Mouse (Mus musculus): Measurements from ENCODE around the gene Cyp11a1. TPM values are rescaled to one million over a fixed set of nuclear protein-coding genes. Genes with fewer than 3 reads are reported as not detected.

Gene Cyp11a1
- 0.12 TPM in 1 of 2 replicates, not detected in the other for polyA plus RNA-seq (2014; fragmentation: Nextera tagmentation; extraction: Ambion mirVana)

GRCm38 (mm10) chr9:58005753-58006461 lies at the start of gene Cyp11a1:
Gene Cyp11a1, plus strand, starts transcription at chr9:58006411.
- no peak for ATAC-seq (ENCODE audit: insufficient number of reproducible peaks, low FRiP score, low TSS enrichment, low read depth)
- H3K4me3 ChIP-seq (ENCODE audit: low read depth, low read length), result no peak within 1 kb of the TSS
- no peaks in the 10 kb centered on the region for H3K4me1 ChIP-seq (ENCODE audit: control insufficient read depth, insufficient read depth, low read length)

GRCm38 (mm10) chr9:57956838-57957236 lies 49.4 kb upstream of the Cyp11a1 start:
- 85% methylated on average over 5 of the region's 5 CpGs for WGBS
- Histone ChIP-seq H3K9me3 (ENCODE audit: control insufficient read depth, low read length) (no peaks in the 10 kb centered on the region), H3K4me1 (ENCODE audit: control insufficient read depth, insufficient read depth, low read length) (peaks cover 2% of the 10 kb centered on the region), H3K4me3 (ENCODE audit: low read depth, low read length) (no peak overlapping the region), H3K27me3 (ENCODE audit: control insufficient read depth, insufficient read depth, low read length) (no peaks in the 10 kb centered on the region), H3K36me3 (ENCODE audit: control insufficient read depth, insufficient read depth, low read length) (no peaks in the 10 kb centered on the region), H3K9ac (ENCODE audit: low read length) (no peak overlapping the region), H3K4me2 (ENCODE audit: low read depth, severe bottlenecking) (no peak overlapping the region), H3K27ac (replicated peaks; ENCODE audit: low read depth, low read length) (no peak overlapping the region)
- no peak for ATAC-seq (ENCODE audit: insufficient number of reproducible peaks, low FRiP score, low TSS enrichment, low read depth)
- no peak for DNase-seq (ENCODE audit: low spot score)

More at GRCm38 (mm10) chr9:58005753-58006461, at the start of gene Cyp11a1:
- no peak for DNase-seq (ENCODE audit: low spot score)
- Histone ChIP-seq H3K9me3 (ENCODE audit: control insufficient read depth, low read length) (no peaks in the 10 kb centered on the region), H3K36me3 (ENCODE audit: control insufficient read depth, insufficient read depth, low read length) (no peaks in the 10 kb centered on the region), H3K27me3 (ENCODE audit: control insufficient read depth, insufficient read depth, low read length) (no peaks in the 10 kb centered on the region), H3K27ac (replicated peaks; ENCODE audit: low read depth, low read length) (no peak within 1 kb of the TSS), H3K9ac (ENCODE audit: low read length) (no peak within 1 kb of the TSS), H3K4me2 (ENCODE audit: low read depth, severe bottlenecking) (no peak within 1 kb of the TSS)
- WGBS, result 88% methylated on average over 16 of the region's 16 CpGs

- no peaks in the 10 kb centered on the region for H3K9me3 ChIP-seq (ENCODE audit: control insufficient read depth, low read length)
- ATAC-seq (ENCODE audit: insufficient number of reproducible peaks, low FRiP score, low TSS enrichment, low read depth) (no peak), DNase-seq (ENCODE audit: low spot score) (no peak)
- no peak overlapping the region for H3K27ac ChIP-seq (replicated peaks; ENCODE audit: low read depth, low read length)
- no peak overlapping the region for H3K9ac ChIP-seq (ENCODE audit: low read length)
- H3K4me3 ChIP-seq (ENCODE audit: low read depth, low read length), result no peak overlapping the region
- no peaks in the 10 kb centered on the region for H3K27me3 ChIP-seq (ENCODE audit: control insufficient read depth, insufficient read depth, low read length)
- no peaks in the 10 kb centered on the region for H3K36me3 ChIP-seq (ENCODE audit: control insufficient read depth, insufficient read depth, low read length)
- WGBS, result 92% methylated on average over 1 of the region's 1 CpGs
- H3K4me1 ChIP-seq (ENCODE audit: control insufficient read depth, insufficient read depth, low read length), result no peaks in the 10 kb centered on the region
- H3K4me2 ChIP-seq (ENCODE audit: low read depth, severe bottlenecking), result no peak overlapping the region
These were observed 47.6 kb upstream of the Cyp11a1 start for GRCm38 (mm10) chr9:57958615-57959014.

- DNase-seq (ENCODE audit: low spot score) (no peak), ATAC-seq (ENCODE audit: insufficient number of reproducible peaks, low FRiP score, low TSS enrichment, low read depth) (no peak)
- no peak overlapping the region for H3K4me2 ChIP-seq (ENCODE audit: low read depth, severe bottlenecking)
- no peak overlapping the region for H3K4me3 ChIP-seq (ENCODE audit: low read depth, low read length)
- H3K36me3 ChIP-seq (ENCODE audit: control insufficient read depth, insufficient read depth, low read length), result no peaks in the 10 kb centered on the region
- WGBS, result 58% methylated on average over 10 of the region's 10 CpGs
- H3K4me1 ChIP-seq (ENCODE audit: control insufficient read depth, insufficient read depth, low read length), result no peaks in the 10 kb centered on the region
- no peak overlapping the region for H3K27ac ChIP-seq (replicated peaks; ENCODE audit: low read depth, low read length)
- no peaks in the 10 kb centered on the region for H3K27me3 ChIP-seq (ENCODE audit: control insufficient read depth, insufficient read depth, low read length)
- no peak overlapping the region for H3K9ac ChIP-seq (ENCODE audit: low read length)
- no peaks in the 10 kb centered on the region for H3K9me3 ChIP-seq (ENCODE audit: control insufficient read depth, low read length)
These were observed 46.8 kb upstream of the Cyp11a1 start for GRCm38 (mm10) chr9:57959399-57959798.

GRCm38 (mm10) chr9:57959886-57960866 lies 46.0 kb upstream of the Cyp11a1 start:
- Histone ChIP-seq H3K4me3 (ENCODE audit: low read depth, low read length) (no peak overlapping the region), H3K9ac (ENCODE audit: low read length) (no peak overlapping the region), H3K4me1 (ENCODE audit: control insufficient read depth, insufficient read depth, low read length) (no peaks in the 10 kb centered on the region), H3K4me2 (ENCODE audit: low read depth, severe bottlenecking) (no peak overlapping the region), H3K36me3 (ENCODE audit: control insufficient read depth, insufficient read depth, low read length) (no peaks in the 10 kb centered on the region), H3K9me3 (ENCODE audit: control insufficient read depth, low read length) (no peaks in the 10 kb centered on the region), H3K27ac (replicated peaks; ENCODE audit: low read depth, low read length) (no peak overlapping the region), H3K27me3 (ENCODE audit: control insufficient read depth, insufficient read depth, low read length) (no peaks in the 10 kb centered on the region)
- no peak for ATAC-seq (ENCODE audit: insufficient number of reproducible peaks, low FRiP score, low TSS enrichment, low read depth)
- no peak for DNase-seq (ENCODE audit: low spot score)
- WGBS, result 79% methylated on average over 17 of the region's 17 CpGs

GRCm38 (mm10) chr9:57961226-57961625 lies 45.0 kb upstream of the Cyp11a1 start:
- Histone ChIP-seq H3K4me2 (ENCODE audit: low read depth, severe bottlenecking) (no peak overlapping the region), H3K4me3 (ENCODE audit: low read depth, low read length) (no peak overlapping the region), H3K4me1 (ENCODE audit: control insufficient read depth, insufficient read depth, low read length) (no peaks in the 10 kb centered on the region), H3K9me3 (ENCODE audit: control insufficient read depth, low read length) (no peaks in the 10 kb centered on the region), H3K27ac (replicated peaks; ENCODE audit: low read depth, low read length) (no peak overlapping the region), H3K36me3 (ENCODE audit: control insufficient read depth, insufficient read depth, low read length) (no peaks in the 10 kb centered on the region), H3K9ac (ENCODE audit: low read length) (no peak overlapping the region), H3K27me3 (ENCODE audit: control insufficient read depth, insufficient read depth, low read length) (no peaks in the 10 kb centered on the region)
- DNase-seq (ENCODE audit: low spot score) (no peak), ATAC-seq (ENCODE audit: insufficient number of reproducible peaks, low FRiP score, low TSS enrichment, low read depth) (no peak)
- 85% methylated on average over 15 of the region's 15 CpGs for WGBS

- H3K4me3 ChIP-seq (ENCODE audit: low read depth, low read length), result no peak overlapping the region
- no peak overlapping the region for H3K27ac ChIP-seq (replicated peaks; ENCODE audit: low read depth, low read length)
- no peaks in the 10 kb centered on the region for H3K9me3 ChIP-seq (ENCODE audit: control insufficient read depth, low read length)
- DNase-seq (ENCODE audit: low spot score) (no peak), ATAC-seq (ENCODE audit: insufficient number of reproducible peaks, low FRiP score, low TSS enrichment, low read depth) (no peak)
- H3K27me3 ChIP-seq (ENCODE audit: control insufficient read depth, insufficient read depth, low read length), result no peaks in the 10 kb centered on the region
- H3K9ac ChIP-seq (ENCODE audit: low read length), result no peak overlapping the region
- no peaks in the 10 kb centered on the region for H3K4me1 ChIP-seq (ENCODE audit: control insufficient read depth, insufficient read depth, low read length)
- no peak overlapping the region for H3K4me2 ChIP-seq (ENCODE audit: low read depth, severe bottlenecking)
- WGBS, result 75% methylated on average over 17 of the region's 17 CpGs
- H3K36me3 ChIP-seq (ENCODE audit: control insufficient read depth, insufficient read depth, low read length), result no peaks in the 10 kb centered on the region
These were observed 44.1 kb upstream of the Cyp11a1 start for GRCm38 (mm10) chr9:57961863-57962778.
